Mouse (Mus musculus) inflammation-experienced regulatory T-cells (primary cell): ENCODE data around the gene Gpr183. TPM values are rescaled to one million over a fixed set of nuclear protein-coding genes. Genes with fewer than 3 reads are reported as not detected.

Experiments used
- polyA plus RNA-seq, 2 experiments: library from polyadenylated mRNA; unstranded; fragments of 100-300 nt; shearing (Covaris generic); gene quantifications; one replicate each; pipeline ENCODE4 v1.2.1; 2017

Gene Gpr183
- 100 to 1,000 TPM in 1 of 2 experiments, 10 to 100 TPM in 1; 82.5 to 230 TPM for polyA plus RNA-seq

GRCm38 (mm10) chr14:121964990-121965389 lies at the start of gene Gpr183:
Gene Gpr183, minus strand, starts transcription at chr14:121965195.

DNA sequence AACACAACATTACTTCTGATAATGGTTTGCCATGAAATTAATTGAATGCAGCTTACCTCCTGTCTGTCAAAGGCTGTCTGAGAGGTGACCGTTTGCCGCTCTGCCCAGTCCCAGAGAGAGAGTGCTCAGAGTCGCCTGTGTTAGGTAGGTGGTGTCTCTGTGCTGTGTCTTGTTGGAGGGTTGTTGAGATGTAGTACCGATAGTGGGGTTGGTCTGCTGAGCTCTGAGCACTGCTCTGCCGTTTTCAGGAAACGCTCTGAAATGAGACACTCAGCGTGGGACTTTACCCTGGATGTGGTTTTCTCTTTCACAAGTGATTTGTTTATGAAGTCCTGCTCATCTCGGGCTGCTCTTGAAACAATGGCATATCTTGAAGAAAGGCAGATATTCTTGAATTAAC lies 49.4 kb downstream of the Gpr183 start, which contains the start of gene Gpr18:
Gene Gpr18, minus strand, starts transcription at position 161 of the 400 bp plus-strand sequence.

Other genes starting within 250 kb of the Gpr183 start
- 1 to 10 TPM; 6.0 to 9.0 TPM for gene Dock9, start 167.4 kb downstream of the Gpr183 start, polyA plus RNA-seq
- 100 to 1,000 TPM; 134 to 148 TPM for gene Ubac2, start 86.6 kb downstream of the Gpr183 start, polyA plus RNA-seq
- gene Gpr18, start 49.4 kb downstream of the Gpr183 start, polyA plus RNA-seq = 10 to 100 TPM; 64.0 to 73.4 TPM
- gene Timm8a2, start 69.5 kb upstream of the Gpr183 start, polyA plus RNA-seq = under 1 TPM in 1 of 2 experiments, not detected in 1; 0.23 TPM
- 100 to 1,000 TPM; 163 to 170 TPM for gene Tm9sf2, start 141.8 kb upstream of the Gpr183 start, polyA plus RNA-seq
- 10 to 100 TPM in 1 of 2 experiments, 1 to 10 TPM in 1; 9.2 to 14.0 TPM for gene Clybl, start 216.5 kb upstream of the Gpr183 start, polyA plus RNA-seq